Mouse (Mus musculus) layer of hippocampus, adult 9-10 months (tissue): ENCODE results near the gene Foxa2.

Source experiments
- DNase-seq: peaks from one replicate; pipeline ENCODE4 v3.0.0; 2022; ENCODE audit warnings: low spot score

Foxa2 gene

DNA sequence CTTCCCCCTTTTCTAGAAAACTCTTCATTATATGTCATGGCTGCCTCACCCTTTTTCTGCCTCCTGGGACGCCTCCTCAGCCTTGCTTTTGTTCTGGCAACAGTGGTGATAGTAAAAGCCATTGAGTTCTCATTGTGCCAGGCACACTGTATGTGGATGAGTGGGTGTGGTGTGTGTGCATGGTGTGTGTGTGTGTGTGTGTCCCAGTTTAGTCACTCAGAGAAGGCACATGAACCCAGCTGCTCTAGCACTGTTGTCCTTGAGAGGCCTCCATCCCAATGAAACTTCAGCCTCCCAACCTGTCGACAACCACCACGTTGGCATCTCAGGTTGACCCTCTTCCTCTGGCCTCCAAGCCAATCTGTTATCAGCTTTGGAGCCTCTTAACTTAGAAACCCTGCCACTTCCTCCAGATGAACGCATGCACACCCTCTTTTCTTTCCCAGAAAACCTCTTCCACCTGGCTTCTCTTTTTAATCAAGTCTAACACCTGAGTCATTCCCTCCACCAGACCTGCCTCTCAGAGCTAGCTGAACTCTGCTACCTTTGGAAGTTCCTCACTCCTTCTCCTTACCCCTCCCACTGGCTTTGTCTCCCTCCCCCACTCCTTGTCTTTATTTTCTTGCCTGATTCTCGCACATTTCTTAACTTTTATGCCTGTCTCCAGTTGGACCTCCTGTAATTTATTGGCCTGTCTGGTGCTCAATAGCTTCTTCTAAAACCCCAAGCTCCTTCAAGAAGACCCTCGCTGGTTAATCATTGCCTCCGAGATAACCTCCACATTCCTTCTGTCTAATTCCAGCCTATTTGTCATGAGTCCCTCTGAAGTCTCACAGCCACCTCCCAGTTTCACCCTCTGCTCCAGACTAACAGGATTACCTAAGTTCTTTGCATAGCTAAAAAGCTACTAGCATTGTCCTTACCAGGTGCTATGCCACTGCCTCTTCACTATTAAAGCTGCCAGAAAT is 41.9 kb downstream of the Foxa2 start:
- DNase-seq, result no peak

DNA sequence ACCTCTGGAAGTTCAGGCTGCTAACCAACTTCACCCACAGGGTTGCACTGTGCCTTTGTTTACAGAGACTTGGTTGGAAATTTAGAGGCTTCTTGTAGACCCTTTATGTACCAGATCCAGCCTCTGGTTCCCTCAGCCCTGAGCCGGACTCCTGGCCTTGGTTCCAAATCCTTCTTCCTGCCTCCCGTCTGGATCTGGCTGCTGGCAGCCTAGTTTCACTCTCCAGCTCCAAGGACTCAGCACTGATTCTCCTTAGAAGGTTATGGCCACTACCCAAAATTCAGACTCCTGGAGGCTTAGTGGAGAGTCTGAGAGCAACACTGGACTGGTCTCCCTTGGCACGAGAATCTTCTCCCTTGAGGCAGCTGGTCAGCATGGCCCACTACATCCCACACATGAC is 43.3 kb downstream of the Foxa2 start:
- no peak for DNase-seq

DNA sequence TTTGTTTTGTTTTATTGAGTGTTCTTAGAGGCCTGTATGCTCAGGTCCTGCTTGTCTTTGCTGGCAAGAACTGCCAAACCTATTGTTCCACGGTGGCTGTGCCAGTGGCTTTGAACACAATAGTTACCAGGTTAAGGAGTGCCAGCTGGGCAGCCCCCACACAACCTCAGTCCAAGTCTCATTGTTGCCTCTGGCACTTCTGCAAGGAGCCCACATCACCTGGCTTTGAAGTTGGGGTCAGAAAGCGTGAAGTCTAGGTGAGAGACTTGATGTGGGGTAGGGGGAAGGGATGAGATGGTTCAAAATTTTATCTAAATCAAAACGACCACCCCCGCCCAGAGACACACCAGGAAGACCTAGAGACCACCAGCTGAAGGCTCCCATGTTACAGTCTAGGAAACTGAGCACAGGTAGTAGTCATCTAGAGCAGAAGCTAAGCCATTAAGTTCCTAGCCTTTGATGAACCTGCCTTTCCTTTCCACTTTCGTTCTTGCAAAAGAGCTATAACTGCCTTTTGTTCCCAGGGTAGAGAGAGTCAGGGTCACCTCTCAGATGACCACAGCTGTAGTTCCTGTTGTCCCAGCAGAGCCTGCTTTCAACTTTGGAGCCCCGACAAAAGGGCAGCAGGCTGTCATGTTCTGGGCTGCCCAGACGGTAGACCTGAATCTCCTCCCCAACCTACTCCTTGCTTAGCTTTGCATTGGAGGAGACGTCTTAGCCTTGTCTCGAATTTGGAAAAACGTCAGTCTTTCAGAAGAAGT is 48.4 kb downstream of the Foxa2 start:
- no peak for DNase-seq

DNA sequence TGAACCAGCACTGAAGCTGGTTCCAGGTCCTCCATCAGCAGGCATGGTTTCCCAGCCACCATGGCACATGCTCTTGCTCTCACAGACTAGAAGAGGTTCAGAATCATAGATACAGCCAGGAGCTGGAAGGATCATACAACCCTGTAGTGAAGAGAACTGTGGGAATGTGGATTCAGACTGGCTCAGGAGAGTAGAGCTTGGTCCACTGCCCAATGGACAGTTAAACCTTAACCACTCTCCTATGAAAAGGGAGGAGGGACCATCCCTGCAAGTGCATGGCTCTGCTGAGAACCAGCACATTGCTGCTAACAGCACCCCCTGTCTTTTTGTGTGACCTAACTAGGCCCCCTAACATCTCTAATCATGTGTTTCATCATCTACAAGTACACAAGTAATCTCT is 50.0 kb downstream of the Foxa2 start:
- no peak for DNase-seq

DNA sequence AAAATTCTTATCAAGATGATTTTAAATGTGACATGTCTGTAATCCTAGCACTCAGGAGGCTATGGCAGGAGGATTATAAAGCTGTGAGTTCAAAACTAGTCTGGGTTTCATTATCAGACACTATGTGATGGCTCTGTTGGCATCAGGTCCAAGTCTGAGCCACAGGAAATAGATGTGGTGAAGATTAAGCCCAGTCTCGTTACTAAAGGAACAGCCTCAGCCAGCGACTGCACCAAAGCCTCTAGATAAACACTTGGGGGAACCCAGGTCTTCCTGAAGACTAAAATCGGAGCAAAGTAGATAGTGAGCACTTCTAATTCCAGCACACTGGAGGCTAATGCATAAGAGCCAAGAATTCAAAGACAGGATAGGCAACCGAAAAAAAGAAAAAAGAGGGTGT is 52.9 kb downstream of the Foxa2 start:
- no peak for DNase-seq

DNA sequence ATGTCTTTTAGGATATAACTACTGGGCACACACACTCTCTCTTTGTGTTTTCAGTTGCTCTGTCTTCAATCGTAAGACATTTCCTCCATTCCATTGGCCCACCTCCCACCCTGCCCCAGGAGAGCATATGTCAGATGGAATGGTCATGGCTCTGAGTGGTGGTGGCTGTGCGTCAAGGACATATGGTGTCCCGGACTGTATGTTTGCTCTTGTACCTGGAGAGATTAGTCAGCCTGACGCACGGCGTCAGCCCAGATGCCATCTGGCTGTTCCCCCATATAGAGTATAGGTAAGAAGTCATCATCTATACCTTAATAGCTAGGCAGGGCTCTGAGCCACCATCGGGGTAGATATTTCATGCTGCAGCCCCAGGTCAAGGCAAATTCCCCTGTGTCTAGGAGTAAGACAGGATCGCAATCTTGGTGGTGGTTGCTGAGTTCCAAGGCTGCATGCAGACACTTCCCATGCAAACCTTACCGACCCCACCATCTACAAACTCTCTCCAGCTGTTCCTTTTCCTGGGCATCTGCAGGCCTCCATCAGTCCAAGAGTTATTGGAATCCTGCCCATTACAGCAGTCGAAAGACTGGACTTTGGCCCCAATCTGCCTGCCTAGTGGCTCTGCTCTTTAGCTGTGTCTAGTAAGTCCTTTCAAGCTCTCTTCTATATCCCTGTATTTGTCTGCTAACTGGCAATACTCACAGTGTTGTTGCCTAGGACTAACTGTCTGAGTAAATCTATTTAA is 53.7 kb downstream of the Foxa2 start:
- no peak for DNase-seq
